Mouse (Mus musculus) adrenal gland, adult 8-10 months (tissue): ENCODE results near the gene Aggf1. TPM values are rescaled to one million over a fixed set of nuclear protein-coding genes. Genes with fewer than 3 reads are reported as not detected.

Experiments
- DNase-seq: peaks from one replicate; pipeline ENCODE4 v3.0.0; 2022
- total RNA-seq, 4 experiments: library from RNA; stranded (reverse); gene quantifications; 2 replicates each; pipeline ENCODE4 v1.2.4; 2022

The Aggf1 gene
- total RNA-seq, 4 experiments from 2014 or later = 37.8 to 43.1 (median 40.3) TPM

DNA sequence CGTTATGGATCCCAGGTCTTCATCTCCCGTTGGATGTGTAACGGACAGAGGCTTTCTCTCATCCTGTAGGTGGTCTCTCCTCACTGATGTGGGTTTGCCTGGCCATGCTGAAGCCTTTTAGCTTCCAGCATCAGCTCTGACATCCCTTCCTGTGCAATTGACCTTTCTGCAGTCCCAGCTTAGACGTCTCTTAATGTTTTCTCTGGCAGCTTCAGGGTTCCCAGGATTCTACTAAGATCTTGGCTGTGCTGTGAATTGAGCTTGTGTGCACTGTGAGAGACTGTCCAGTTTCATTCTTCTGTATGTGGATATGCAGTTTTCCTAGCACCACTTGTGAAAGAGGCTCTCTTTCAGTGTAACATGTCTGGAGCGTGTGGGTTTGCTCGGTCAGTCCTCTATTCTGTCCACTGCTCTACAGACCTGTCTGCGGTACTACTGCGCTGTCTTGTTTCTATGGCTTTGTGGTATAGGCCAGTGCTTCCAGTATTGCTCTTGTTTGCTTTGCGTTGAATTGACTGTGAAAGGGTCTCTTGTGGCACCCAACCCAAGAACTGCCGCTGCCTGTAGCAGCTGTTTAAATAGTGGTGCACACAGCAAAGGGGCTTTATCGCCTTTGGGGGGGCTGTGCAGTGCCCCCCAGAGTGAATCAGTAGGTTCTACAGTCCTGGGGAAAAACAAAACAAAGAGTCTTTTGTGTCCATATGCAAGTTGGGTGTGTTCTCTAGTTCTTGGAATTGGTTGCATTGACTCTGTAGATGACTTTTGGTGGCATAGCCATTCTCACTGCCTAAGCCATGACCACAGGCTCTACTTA is 42.9 kb downstream of the Aggf1 start:
- DNase-seq = no peak

DNA sequence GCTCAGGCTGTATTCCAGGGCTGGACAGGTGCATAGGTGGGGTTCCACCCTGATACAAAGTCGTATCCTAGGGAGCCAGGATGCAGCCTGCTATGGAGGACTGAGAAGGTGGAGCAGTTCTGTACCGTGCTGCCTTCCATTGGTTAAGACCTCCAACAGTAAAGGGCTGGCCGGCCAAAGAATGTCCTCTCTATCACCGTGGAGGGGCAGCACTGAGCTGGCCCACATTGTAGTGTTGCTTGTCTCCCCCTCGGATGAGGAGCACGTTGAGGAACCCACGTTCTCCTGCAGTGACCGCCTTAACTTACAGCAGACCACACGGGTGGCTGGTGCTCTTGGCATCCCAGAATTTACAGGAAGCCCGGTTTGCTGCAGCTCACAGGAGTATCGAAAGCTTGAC is 44.6 kb downstream of the Aggf1 start:
- DNase-seq = no peak

DNA sequence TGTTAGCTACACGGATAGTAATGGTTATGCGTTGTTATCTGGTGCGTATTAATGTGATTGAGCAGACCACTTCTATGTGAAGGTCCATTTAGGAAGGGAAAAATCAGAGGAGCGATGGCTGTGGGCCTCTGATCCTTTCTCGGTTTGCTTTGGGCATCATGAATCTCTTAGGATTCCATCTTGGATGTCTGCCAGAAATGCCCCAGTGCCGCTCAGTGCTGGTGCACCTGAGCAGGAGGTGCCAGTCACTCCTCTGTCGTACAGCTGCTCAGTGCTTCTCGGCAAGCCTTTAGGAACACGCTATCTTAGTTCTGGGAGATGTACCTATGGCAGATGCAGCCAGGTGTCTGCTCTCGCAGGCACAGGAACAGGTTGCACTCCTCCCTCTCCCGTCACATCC is 46.4 kb downstream of the Aggf1 start:
- DNase-seq = no peak

DNA sequence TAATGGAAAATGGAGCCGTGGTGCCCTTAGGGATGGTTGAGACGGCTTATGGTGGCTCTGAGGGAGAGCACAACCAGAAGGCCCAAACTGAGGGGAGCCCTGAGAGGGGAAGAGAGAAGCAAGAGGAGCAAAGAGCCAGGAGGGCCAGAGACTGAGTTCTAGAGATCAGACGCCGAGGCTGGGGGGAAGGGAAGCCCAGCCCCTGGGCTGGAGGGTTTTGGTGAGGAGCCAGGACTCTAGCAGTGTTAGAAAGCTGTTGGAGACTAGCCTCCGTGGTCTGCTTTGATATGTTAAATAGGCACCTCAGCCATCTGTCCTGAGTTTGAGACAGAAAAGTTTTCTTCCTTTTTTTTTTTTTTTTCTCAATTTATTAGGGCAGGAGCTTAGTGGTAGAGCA is 47.8 kb downstream of the Aggf1 start:
- DNase-seq = no peak

DNA sequence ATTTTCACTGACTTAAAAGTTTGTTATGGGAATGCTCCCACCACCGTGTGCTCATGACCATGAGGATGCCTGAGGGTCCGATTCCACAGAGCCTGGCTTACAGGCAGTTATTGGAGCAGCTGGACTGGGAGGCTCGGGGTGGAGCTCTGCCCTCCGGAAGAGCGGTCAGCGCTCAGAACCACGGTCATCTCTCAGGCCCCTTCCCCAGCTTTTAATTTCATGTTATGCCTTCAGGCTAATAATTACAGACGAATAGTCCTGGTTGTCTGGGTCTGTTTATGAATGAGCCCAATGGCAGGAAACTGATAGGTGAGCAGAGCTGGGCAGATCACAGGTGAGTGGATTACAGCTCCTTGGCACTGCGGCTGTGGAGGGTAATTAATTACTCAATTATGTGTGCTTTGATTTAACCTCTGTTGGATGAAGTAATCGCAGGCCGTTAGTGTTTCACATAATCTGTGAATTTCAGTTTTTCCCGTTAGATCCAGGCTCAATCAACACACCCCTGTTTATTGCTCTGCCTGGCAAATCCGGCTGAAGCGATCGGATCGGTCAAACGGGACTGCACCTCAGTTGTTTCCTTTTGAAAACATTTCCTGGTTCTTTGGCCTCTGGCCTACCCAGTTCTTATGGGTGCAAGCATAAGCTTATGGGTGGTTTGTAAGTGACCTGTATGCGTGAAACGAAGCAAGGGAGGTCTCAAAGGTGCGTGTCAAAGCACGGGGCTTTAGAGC is 48.4 kb downstream of the Aggf1 start:
- DNase-seq = no peak

DNA sequence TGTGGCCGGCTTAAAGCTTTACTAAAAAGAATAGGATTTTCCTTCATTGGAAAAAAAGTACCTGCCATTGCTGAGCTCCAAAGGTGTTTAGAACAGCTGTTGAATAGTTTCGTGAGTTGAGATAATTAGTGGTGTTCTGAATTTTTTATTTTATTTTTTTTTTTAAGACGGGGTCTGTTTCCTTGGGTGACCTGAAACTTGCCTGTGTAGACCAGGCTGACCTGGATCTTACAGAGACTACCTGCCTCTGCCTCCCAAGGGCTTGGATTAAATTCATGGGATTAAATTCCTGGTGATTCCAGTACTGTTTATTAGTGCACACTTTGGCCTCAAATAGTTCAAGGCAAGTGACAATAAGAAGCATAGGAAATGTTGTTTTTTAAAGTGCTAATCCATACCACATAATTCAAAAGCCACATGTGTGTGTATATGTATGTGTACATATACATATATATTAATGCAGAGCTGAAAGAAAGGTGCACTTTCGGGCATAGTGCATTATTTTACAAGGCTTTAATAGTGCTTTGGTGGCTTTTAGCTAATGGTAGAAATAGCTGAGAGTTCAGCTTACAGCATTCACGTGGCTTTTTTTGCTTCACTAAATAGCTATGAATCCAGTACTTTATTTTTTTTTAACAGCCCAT is 49.1 kb downstream of the Aggf1 start:
- DNase-seq = no peak

DNA sequence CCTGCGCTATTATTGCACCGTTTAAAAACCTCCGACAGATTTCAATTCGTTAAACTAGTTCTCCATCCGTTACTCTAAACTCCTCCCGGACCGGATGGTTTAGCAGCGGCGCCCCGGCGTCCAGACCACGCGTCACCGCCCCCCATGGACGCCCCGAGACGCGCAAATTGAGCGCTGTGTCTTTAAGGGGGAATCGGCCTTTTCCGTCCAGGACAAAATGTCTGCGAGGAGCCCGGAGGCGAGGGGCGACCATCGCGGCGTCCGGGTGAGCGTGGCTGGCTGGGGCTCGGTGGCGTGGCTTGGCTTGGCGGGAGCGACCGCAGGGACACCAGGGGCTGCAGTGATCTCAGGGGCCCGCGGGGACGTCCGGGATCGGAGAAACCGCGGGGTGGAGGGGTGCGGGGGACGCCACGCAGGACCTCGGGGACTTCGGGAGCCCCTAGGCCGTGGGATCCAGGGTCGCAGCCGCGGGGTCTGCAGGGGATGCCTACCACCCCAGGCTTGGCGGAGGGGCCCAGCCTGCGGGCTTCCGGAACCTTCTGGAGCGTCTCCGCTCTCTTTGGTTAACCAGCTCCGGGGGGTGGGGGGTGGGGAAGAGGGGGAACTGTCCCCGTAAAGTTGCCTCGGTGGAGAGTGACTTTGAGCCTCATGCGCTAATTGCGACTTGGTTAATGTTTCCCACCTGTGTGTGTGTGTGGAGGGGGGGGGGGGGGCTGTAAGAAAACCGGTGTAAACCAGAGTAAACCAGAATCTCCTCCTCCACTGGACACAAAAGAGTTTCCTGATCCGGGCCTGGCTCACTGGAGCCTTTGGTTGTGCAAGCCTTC is 49.9 kb downstream of the Aggf1 start:
- peak; percentile 38 for DNase-seq

DNA sequence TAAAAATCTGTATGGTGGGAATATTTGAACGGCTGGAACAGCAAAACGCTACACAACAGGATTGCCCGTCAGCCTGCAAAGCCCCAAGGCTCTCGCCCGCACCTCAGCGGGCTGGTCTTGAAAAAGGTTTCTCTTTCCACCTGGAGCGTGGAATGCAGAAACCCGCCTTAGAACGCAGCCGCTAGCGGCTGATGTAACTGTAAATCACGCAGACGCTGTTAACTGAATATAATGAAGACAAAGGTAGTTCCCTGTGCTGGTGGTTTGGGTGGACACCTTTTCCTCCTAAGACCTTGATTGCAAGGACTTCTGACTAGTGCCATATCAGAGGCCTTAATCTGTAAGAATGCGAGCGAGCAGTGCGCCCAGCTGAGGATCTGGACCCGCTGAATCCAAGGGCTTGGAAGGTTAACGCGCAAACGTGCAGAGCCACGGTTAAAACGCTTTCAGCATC is 50.5 kb downstream of the Aggf1 start:
- peak; percentile 30 for DNase-seq

DNA sequence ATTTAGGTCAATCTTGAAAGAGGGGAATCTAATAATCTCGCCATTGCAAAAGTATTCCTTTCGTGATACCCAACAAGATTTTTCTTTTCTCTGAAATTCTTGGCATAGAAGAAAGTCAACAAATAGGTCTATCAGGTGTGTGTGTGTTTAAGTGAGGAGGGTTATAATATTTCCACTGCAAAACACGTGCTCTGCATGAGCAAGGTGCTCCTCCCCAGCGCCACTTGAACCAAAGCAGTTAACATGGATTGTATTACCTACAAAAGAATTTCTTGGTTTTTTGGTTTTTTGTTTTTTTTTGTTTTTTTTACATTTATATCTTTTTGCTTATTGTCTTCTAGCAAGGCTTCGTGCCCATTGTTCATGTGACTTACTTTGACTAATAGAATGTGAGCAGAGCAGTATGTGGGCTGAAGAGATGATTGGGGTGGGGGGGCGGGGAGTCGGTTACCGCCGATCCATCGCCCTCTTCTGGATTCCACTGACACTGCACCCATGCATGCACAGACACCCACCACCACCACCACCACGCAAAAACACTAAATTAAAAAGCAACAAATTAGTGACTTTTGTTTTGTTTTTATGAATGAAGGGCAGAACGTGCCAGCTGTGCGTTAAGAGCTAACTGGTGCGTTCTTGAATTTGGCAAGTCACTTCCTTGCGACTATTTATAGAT is 51.1 kb downstream of the Aggf1 start:
- peak; percentile 21 for DNase-seq

DNA sequence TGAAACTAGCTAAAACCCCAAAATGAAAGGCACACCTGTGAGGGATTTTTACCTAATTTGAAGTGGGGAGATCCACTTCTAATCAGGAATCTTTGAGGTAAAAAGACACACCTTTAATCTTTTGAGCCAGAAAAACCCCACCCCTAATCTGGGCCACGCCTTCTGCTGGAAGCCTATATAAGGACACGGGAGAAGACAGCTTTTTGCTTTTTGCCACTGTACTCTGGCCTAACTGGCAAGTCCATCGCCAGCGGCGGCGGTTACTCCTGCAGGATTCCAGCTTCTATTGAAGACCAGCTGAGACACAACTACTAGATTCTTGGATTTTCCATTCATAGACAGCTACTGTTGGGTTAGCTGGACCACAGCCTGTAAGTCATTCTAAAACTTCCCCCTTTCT is 51.8 kb downstream of the Aggf1 start, which contains the start of gene Zbed3:
Zbed3 (plus strand) TSS at position 213 of the 400 bp plus-strand sequence.
- DNase-seq = no peak

DNA sequence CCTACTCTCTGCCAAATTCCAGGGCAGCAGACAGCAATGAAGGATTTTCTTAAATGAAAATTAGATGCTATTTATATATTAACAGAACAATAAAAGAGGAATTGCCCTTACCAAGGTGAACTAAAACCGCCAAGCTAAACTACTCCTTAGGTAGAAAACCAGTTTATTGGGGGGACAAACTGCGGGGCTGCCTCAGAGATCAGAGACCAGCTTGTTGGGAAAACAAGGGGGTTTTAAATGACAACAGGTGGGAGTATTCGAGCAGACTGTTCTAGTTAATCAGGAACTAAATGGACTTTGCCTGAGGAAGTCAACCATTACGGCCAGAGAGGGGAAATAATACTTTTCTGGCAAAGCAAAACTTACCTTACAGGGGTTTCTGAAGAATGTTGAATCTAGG is 54.7 kb downstream of the Aggf1 start:
- no peak for DNase-seq

DNA sequence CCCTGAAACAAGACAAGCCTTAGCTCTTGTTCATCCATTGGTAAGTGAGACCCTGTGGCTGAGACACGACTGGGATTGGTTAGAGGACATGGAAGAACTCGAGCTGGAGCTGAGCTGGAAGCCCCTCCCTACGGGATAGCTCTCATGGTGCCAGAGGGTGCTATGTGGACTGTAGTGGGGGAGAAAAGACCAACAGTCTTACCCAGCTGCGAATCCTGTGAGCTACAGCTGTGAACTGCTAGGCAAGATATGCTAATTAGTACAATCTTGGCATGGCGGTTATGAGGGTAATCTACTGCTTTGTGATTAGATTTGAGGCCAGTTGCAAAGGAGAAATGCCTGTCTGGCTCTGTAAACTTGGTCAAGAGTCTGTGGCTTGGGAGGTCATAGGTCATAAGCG is 56.0 kb downstream of the Aggf1 start:
- no peak for DNase-seq

DNA sequence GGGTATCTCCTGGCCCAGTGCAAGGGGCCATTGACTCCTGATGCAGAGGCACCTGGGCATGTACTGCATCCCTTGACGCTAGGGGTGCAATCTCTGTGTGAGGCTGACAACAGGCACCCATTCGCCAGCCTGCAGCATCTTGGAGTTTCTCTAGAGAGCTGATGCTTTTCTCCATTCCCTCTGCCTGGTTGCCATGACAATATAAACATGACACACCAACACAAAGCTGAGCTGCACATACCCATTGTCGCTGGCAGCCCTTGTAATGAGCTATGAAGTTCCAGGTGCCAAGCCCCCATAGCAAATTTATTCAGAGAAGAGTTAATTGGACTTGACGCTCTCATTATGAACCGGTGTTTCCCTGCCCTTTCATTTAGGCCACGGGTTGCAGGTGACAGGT is 63.1 kb downstream of the Aggf1 start:
- DNase-seq = no peak

DNA sequence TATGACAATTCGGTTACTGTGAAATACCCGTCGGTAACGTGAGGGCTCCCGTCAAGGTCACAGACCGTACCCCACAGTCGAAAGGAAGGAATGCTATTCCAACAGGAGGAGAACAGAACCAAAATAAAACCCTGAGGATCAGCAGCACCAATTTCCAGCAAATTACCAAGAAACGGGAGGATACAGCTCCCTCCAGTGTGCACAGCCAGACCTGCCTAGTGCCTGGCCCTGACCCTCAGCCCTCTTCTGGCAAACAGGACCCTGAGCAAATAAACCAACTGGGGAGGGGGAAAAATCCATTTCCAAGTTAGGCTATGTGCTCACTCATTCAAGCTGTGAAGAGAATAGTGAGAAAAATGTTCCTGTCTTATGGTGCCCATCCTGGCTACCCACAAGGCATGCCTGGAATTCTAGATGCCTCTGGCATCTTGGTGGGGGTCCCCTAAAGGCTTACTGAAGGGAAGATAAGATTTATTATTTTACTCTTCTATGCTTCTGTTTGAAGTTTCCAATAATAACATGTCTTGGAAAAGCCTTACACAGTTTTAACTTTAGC is 68.0 kb downstream of the Aggf1 start:
- no peak for DNase-seq

DNA sequence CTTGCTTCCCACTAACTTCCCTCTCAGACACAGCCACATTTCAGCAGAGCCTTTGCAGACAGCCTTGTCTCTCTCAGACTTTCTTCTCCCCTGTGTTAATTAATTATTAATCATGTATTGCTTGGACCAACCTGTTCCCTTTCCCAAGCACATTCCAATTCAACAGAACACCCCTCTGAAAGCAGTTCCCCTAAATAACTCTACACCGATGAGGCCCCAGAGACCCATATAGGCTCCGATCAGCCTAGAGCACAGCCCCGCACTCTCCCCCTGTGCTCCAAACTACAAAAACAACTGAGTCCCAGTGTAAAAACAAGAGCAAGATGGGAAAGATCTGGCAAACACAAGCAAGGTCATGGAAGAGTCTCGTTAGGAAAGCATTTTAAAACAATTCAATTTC is 68.6 kb downstream of the Aggf1 start:
- DNase-seq = no peak

Other genes starting within 250 kb of the Aggf1 start
- 100 to 1,000 TPM in 2 of 4 experiments, 10 to 100 TPM in 2; 57.8 to 141 (median 103) TPM for gene Pde8b, start 125.0 kb downstream of the Aggf1 start, total RNA-seq
- 10 to 100 TPM; 19.6 to 30.0 (median 26.0) TPM for gene Zbed3, start 51.7 kb downstream of the Aggf1 start, total RNA-seq
- not detected for gene Crhbp, start 69.6 kb upstream of the Aggf1 start, total RNA-seq
- not detected for gene S100z, start 103.4 kb upstream of the Aggf1 start, total RNA-seq
- under 1 TPM in 3 of 4 experiments, not detected in 1; 0.10 to 0.17 (median 0.15) TPM for gene F2rl1, start 149.9 kb upstream of the Aggf1 start, total RNA-seq
- gene F2r, start 243.1 kb upstream of the Aggf1 start, total RNA-seq = 100 to 1,000 TPM; 116 to 170 (median 135) TPM